Mouse (Mus musculus): ENCODE measurements around the gene Hspa5.
"Not testable (repeated sequence)": the region's sequence is repeated elsewhere in the genome, so short reads cannot be mapped to it uniquely, and the experiment has no call there.

Hspa5 gene

DNA sequence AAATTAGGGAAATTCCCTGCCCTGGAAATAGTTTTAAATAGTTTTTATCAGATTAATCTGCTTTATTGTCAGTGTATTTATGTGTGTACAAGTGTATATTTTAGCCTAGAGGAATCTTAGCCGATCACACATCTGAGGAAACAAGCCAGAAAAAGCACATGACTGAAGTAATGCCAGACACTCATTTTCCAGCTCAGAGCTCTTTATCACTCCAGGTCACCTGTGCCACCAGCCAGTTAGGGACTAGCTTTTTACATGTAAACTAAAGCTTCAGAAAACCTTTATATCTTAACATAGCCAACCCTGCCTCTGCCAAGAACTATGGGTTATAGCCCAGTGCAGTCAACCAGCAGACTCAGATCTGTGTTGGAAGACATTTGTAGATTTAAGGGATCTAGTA, 33.0 kb downstream of the Hspa5 start:
- no peak for DNase-seq (ENCODE audit: extremely low read depth, insufficient read length, low spot score)

DNA sequence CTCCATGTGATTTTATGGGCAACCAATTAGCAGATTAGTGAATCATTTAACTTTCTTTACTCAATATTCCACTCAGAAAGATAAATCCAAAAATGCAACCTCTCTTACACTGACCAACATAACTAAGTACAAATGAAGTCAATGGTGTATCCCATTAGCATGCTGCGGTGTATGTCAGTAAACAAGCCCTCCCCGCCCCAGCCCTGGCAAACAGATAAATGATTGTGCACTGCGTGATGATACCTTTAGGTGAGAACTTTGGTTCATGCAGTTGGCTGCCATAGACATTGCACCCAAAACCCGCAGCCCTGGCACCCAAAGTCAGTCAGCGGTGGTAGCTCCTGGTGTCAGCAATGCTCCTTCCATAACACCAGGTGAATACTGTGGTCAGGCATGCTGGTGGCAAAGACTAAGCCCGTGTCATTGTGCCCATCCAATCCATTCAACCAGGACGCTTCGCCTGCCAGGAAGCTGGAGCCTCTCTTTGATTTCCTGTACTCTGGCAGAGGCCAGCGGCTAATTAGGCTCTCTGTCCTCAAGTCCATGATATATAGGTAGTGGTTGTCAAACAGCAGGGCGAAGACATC, 33.7 kb downstream of the Hspa5 start:
- no peak for DNase-seq (ENCODE audit: extremely low read depth, insufficient read length, low spot score)

DNA sequence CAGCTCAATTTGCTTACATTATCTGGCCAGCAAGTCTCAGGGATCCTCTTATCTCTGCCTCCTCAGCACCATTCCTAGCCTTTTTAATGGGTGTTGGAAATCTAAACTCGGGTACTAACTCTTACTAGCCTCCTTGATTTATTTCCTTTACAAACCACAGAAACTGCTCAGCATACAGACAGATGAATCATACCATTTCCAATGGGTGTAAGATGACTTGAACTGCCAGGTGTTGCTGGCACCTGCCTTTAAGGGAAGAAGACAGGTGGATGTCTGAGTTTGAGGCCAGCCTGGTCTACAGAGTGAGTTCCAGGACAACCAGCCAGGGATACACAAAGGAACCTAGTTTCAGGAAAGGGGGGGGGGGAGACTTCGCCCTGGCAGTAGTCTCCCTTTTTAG, 36.3 kb downstream of the Hspa5 start:
- no peak for DNase-seq (ENCODE audit: extremely low read depth, insufficient read length, low spot score)

DNA sequence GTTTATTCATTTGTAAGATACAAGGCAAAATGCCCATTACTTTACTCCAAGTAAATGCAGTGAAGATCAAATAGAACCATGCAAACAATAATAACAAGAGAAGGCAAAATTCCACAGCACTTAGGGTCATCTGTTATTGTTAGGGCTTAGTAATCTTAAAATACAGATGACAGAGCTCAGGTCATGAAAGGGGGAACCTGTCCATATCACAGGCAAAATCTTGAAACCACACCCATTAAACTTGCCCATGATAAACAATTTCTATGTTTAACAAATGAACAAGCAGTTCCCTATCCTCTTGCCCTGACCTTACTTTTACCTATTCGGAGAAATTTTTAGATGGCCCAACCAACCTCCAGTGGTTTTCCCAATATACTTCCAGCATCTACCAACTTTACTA, 37.8 kb downstream of the Hspa5 start:
- no peak for DNase-seq (ENCODE audit: extremely low read depth, insufficient read length, low spot score)

DNA sequence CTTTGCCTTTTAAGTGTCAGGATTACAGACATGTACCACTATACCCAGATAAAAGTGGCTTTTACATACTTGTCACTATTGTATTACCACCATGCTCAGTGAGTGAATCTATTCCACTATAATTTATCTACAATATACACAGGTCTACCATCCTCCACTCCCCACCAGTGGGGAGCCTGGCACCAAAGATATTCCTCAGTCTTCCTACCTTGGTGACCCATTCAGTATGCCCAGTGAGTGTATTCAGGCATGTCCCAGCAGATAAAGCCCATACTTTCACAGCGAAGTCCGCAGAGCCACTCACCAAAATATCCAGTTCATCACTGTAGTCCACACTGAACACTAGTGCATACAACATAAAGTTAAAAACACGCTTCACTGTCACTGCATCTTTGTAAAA, 39.0 kb downstream of the Hspa5 start:
- no peak for DNase-seq (ENCODE audit: extremely low read depth, insufficient read length, low spot score)

DNA sequence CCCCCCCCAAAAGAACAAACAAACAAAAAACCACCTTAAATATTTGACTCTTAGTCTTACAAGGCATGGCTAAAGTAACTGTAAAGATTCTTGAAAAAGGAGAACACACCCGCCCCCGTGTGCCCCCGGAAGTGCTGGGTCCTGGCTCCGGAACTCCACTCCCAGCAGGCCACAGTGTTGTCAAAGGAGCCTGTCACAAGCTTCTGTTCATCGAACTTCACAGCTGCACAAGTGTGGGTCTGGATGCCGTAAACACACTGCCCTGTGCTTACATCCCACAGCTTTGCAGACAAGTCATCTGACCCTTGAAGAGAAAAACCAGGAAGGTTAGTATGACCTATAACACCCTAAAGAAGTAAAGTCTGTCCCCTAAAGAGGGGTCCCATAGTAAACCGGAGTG, 40.9 kb downstream of the Hspa5 start:
- DNase-seq (ENCODE audit: extremely low read depth, insufficient read length, low spot score) = no peak

DNA sequence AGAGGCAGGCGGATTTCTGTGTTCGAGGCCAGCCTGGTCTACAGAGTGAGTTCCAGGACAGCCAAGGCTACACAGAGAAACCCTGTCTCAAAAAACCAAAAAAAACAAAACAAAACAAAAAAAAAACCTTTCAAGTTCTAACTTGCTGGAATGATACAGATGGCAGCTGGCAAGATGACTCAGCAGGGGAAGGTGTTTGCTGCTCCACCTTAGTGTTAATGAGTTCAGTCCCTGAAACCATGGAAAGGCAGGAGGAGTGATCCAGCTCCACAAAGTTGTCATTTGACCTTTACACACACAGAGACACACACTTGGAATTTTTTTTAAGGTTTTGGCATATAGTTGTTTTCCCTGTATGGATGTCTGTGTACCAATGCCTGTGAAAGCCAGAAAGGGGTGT, 44.1 kb downstream of the Hspa5 start:
- DNase-seq (ENCODE audit: extremely low read depth, insufficient read length, low spot score) = not testable (repeated sequence)

DNA sequence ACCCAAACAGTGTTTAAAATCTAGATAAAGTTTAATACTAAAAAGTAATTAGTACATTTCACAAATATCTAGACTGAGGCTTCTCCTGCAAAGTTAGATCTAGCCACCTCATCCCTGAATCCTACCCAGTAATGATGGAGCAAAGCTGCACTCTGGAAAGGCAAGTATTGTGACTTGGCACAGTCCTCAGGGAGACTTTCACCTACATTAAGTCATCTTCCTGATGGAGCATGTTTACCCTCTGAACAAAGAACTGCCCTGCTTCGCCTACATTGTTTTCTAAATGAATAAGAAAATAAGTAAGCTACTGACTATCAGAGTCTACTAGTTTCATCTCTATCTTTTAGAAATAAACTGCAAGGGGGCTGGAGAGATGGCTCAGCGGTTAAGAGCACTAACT, 46.7 kb downstream of the Hspa5 start:
- DNase-seq (ENCODE audit: extremely low read depth, insufficient read length, low spot score) = no peak

DNA sequence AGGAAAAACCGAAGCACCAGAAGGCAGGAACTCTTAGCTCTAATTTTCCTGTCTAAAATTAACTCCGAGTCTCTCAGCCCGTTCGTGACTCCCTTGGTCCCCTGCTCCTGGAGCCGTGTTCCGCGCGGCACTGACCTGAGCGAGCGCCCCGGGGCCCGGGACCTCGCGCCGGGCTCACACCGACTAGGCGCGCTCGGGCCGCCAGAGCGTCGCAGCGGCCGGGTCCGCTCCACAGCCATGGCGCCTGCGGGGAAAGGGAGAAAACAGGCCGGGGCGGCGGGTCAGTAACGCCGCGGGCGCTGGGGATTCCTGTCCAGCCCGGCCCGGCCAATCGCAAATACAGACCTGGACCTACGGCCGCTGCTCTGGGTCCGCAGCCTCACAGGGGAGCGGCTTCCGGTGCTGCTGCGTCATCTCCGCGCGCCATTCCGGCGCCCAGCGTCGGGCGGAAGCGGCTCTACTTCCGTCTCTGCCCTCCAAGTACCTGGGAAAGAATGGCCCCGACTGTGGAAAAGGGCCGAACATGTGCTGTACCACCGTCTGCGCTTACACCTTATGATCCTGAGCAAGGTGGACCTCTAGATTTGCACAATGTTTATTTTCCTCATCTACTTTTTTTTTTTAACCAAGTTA, 54.2 kb downstream of the Hspa5 start, which contains the start of gene Fbxw2:
TSS of gene Fbxw2 (minus strand) at position 485 of the 633 bp plus-strand sequence.
- DNase-seq (ENCODE audit: extremely low read depth, insufficient read length, low spot score) = peak; percentile 97

DNA sequence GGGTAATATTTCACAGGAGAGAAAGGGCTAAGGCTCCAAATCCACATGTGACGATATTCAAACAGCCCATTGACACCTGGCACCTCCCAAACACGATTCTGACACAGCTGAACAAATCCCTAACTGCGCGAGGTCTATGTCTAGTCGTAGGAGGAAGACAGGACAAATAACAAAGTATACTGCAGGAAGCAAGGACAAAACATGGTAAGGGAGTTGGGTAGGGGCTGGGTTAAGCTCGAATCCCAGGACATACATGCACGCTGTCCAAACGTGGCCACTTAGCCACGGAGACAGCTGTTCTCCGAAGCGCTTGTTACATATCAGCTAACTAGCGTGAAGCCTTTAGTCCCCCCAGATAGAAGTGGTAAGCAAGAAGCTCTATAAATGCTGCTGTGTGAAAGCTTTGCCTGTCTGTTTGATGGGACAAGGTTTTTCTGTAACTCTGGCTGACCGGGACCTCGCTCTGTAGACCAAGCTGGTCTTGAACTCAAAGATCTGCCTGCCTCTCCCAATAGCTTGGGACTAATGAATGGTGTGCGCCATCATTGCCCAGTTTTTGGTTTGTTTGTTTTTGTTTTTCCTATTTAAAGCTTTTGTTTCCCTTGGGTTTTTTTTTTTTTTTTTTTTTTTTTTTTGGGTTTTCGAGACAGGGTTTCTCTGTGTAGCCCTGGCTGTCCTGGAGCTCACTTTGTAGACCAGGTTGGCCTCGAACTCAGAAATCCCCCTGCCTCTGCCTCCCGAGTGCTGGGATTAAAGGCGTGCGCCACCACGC, 54.9 kb downstream of the Hspa5 start:
- no peak for DNase-seq (ENCODE audit: extremely low read depth, insufficient read length, low spot score)
